Mouse (Mus musculus): ENCODE results near the gene Msh2.

DNA sequence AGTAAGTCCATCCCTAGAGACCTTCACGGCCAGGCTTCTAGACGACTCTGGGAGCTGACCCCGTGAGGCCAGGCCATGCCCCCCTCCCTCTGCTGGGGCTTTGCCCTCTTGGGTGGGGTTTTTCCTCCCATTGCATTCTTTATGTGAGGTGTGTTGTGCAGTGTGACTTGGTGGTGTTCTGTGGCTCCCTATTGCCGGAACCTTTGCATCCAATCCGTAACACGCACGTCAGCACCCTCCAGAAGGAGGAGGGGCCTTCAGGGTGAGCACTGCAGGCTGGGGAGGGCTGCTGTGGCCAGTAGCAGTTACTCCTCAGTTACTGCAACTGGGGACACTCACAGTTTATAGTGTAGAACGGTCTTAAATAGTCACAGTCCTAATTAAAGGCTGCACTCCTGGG lies 28.0 kb downstream of the Msh2 start:
- TF ChIP-seq CTCF (conservative IDR thresholded peaks at IDR 0.05; ENCODE audit: low read length) (no peak), POU5F1 (IDR thresholded peaks at IDR 0.05; ENCODE audit: borderline replicate concordance, low read length) (no peak), NANOG (IDR thresholded peaks at IDR 0.05; ENCODE audit: borderline replicate concordance, low read length) (no peak)

All from E14TG2a.4 (cell line).